Mouse (Mus musculus): ENCODE data around the gene Kif16b.

Gene Kif16b

GRCm38 (mm10) chr2:142651591-142651990, 249.7 kb downstream of the Kif16b start:
- 60% methylated on average over 7 of the region's 7 CpGs for WGBS

- WGBS, result 37% methylated on average over 8 of the region's 8 CpGs
Observed at GRCm38 (mm10) chr2:142648023-142648453, 253.3 kb downstream of the Kif16b start.

- WGBS, result 52% methylated on average over 4 of the region's 4 CpGs
Observed at GRCm38 (mm10) chr2:142646863-142647262, 254.5 kb downstream of the Kif16b start.

GRCm38 (mm10) chr2:142641766-142642165, 259.6 kb downstream of the Kif16b start:
- 97% methylated on average over 2 of the region's 2 CpGs for WGBS

DNA sequence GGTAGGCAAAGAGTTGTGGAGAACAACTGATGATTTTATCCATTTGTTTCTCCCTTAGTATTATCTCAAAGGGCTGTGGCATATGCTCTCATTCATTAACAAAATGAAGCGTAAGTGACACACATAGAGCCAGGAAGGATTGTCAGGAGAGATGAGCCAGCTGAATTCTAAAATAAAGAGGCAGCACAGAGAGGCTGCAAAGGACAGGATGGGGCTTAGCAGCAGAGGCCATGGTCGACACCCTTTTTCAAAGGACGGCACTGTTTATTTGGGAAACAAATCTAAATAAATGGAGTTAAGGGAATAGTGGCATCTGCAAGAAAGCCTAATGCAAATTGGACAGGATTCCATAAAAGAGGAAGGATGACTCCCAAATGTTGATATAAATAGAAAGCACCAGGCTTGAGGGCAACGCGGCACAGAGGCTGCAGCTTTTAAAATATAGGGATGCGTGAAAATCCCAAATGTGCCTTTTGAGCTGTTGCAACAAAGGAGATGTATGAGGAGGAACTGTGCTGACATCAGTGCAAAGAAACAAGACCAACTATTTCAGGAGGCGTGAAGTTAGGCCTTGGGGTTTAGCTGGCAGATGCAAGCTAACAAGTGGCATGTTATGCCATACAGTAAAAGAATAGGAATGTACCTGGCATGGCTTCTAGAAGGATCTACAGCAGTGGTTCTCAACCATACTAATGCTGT, 265.6 kb downstream of the Kif16b start:
- WGBS, result 46% methylated on average over 7 of the region's 7 CpGs

DNA sequence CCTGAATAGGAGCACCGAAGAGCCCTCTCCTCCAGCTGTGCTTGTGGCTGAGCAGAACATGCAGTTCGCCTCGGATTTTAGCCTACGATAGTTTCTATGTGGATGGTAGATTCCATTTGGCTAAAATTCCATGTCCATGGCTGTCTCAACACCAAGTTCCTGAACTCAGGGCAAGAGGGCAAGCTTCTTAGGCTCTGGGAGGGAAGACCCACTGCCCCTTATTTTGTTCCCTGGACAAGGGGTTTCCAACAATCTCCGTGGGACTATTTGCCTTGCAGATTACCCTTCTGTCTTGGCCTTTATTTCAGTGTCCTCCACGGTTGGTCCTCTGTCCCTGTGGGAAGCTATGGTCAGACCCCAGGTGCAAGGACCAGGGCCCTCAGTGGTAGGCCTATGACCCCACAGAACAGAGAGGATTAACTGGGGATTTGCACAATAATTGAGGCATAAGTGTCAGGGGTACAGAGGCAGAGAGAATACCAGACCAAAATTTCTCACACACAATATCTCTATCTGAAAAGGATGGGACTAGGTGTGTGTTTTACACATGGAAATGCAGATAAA, 267.3 kb downstream of the Kif16b start:
- 86% methylated on average over 6 of the region's 6 CpGs for WGBS

- WGBS, result 61% methylated on average over 2 of the region's 2 CpGs
Observed at GRCm38 (mm10) chr2:142629523-142630312, 271.6 kb downstream of the Kif16b start.

- 55% methylated on average over 4 of the region's 4 CpGs for WGBS
Observed at GRCm38 (mm10) chr2:142625756-142626155, 275.6 kb downstream of the Kif16b start.

DNA sequence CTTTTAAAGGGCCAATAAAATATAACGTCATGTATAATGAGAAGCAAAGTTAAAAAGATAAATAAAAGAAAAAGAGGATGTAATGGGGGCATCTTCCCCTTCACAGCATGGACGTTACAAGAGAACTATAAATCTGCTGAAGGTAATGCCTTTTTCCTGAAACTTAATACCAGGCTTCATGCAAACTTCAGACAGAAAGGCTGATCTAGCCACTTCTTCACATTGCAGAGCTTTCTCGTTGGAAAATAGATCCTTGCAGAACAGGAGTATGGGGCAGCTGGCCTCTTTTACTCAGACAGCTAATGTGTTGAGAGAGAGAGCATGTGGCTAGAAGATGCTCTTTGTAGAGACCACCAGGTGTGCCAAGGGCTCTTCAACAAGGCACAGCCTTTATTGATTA, 276.2 kb downstream of the Kif16b start:
- WGBS, result 59% methylated on average over 3 of the region's 3 CpGs

GRCm38 (mm10) chr2:142624254-142624653, 277.1 kb downstream of the Kif16b start:
- 93% methylated on average over 2 of the region's 2 CpGs for WGBS

DNA sequence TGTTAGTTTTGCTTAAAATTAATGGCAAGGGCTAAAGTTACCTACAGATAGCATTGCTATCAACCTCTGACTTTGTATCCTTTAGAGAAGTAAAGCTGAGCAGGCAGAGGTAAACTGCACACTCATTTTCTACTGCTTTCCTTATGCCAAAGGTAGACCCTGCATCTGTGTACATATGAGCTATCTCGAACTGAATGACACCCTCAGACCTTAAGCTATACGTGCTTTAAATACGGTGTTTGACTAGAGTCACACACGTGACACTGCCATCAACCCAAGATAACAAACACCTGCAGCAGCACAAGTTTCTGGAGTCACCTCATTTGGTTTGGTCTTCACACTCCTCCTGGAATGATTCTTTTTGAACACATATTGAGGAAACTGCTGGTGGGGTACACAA, 280.2 kb downstream of the Kif16b start:
- whole genome bisulfite sequencing, result 97% methylated on average over 4 of the region's 4 CpGs

DNA sequence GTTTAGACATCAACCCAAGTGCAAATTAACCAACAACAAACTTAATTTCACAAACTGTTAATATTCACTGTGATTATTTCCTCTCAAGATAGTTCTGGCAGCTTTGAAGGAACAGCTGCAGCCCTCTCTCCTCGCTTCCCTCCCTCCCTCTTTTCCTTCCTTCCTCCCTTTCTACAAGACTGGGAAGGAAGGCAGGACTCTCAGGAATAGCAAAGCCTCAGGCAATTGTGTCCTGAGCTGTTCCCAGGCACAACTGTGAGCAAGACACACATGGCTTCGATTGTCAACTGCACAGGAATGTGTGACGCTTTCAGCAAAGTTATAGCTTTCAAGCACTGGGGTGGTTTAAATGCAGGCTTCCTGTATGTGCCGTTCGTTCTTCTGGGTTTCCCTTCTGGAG, 286.8 kb downstream of the Kif16b start:
- 52% methylated on average over 5 of the region's 5 CpGs for WGBS

DNA sequence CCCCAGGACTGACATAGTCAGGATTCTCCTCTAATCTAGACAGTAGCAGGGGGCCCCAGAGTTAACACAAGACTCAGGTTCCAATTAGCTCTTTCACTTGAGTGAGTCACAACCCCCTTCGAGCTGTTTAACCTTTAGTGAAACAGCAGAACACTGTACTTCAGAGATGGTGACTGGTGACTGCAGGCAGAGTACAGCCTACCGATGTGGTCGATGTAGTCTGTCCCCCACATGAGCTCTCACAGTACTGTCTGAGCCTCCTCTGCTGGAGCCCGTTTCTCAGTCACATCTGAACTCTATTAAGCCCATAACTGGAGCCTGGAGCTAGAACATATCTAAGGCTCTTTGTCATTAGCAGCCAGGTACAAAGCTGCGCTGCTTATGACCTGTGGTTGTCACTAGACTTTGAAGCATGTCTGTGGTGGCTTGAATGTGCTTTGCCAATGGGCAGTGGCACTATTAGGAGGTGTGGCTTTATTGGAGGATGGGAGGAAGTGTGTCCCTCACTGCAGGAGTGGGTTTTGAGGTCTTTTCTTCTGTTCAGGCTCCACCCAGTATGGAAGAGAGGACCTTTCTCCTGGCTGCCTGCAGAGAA, 288.9 kb downstream of the Kif16b start:
- 80% methylated on average over 5 of the region's 5 CpGs for WGBS

DNA sequence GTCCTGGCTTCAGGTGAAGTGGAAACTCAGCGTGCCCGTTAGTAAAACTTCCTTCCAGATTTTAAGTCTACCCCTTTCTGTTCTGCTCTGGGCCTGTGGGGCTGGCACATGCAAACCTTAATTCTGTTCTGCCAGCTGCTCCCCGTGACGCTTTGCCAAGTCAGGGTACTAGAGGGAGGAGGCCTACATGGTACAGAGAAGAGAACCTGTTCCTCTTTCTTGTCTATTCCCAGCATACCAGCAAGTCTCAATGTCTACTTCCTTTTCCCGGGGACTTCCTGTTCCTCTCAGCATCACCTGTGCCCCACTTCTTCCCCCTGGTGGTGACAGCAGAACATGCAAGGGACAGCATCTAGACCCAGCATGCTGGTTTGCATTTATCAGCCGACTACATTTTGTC, 290.2 kb downstream of the Kif16b start:
- 42% methylated on average over 6 of the region's 6 CpGs for WGBS

DNA sequence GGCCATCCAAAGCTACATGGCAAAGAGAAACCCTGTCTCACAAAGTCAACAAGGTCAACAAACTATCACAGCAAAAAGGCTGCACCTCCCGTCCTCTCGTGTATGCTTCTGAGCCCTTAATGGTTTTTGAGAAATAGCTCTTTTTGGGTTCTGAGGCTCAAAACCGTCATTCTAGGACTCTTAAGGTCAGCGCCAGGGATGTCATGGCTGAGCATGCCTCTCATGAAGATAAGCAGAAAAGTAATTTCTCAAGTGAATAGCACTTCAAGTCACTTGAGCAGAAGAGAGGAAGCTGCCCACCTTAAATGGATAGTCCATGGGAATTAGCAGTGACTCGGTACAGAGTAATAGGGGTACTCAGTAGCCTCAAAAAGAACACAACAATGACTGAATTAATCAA, 291.1 kb downstream of the Kif16b start:
- WGBS, result 96% methylated on average over 5 of the region's 5 CpGs

DNA sequence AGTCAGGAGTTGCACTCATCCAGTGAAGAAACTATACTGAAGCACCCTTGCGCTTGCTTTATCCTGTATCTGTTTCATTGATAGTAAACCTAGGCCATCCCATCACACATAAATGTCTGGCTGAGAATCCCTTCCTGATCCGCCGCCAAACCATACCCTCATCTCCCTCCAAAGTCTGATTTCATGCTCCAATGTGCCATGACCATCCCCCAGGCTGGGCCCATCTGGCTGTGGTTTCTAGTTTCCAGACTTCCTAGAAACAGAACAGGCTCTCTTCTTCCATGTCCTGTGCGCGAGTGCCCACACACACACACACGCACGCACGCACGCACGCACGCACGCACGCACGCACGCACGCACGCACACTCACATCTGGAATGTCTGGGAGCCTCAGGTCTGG, 292.6 kb downstream of the Kif16b start:
- WGBS, result 72% methylated on average over 17 of the region's 17 CpGs

GRCm38 (mm10) chr2:142604762-142605161, 296.6 kb downstream of the Kif16b start:
- WGBS, result 84% methylated on average over 4 of the region's 4 CpGs

- WGBS, result 80% methylated on average over 2 of the region's 2 CpGs
Observed at GRCm38 (mm10) chr2:142603210-142603609, 298.1 kb downstream of the Kif16b start.

GRCm38 (mm10) chr2:142599235-142599634, 302.1 kb downstream of the Kif16b start:
- 68% methylated on average over 4 of the region's 4 CpGs for WGBS

- 72% methylated on average over 17 of the region's 17 CpGs for WGBS
Observed at GRCm38 (mm10) chr2:142596176-142597170, 304.9 kb downstream of the Kif16b start.

DNA sequence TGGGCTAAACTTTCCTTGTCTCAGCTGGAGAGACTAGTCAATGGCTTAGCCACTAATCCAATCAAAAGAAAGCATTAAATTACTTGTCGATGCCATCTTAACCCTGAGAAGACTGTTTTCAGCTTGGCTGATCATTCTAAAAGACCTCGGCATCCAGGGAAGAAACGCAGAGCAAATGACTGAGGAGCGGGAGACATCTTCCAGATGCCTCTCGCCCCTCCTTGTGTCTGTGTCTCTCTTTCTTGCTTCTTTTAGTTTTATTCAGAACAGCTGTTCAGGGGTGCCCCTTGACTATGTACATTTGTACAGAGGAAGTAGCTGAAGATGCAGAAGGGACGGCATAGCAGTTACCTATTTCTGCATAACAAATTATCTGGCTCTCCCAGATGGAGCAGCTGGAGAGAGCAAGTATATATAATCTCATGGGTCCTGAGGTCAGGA, 311.0 kb downstream of the Kif16b start:
- WGBS, result 66% methylated on average over 6 of the region's 6 CpGs
